Mouse (Mus musculus) spleen, adult 2 months (tissue): Measurements from ENCODE around the gene Bub1.

Source experiments
- CTCF ChIP-seq: fragments of 200-500 bp; IDR thresholded peaks from 2 replicates; pipeline ENCODE4 v1.5.1; 2011; ENCODE audit warnings: mild to moderate bottlenecking, inconsistent platforms; ENCODE audit not compliant: insufficient read depth, insufficient read length, insufficient replicate concordance; ENCODE audit errors: extremely low read depth
- POLR2A ChIP-seq: fragments of 200-500 bp; IDR thresholded peaks from 2 replicates; pipeline ENCODE4 v1.6.1; 2011; ENCODE audit warnings: low read depth, low read length, inconsistent platforms

DNA sequence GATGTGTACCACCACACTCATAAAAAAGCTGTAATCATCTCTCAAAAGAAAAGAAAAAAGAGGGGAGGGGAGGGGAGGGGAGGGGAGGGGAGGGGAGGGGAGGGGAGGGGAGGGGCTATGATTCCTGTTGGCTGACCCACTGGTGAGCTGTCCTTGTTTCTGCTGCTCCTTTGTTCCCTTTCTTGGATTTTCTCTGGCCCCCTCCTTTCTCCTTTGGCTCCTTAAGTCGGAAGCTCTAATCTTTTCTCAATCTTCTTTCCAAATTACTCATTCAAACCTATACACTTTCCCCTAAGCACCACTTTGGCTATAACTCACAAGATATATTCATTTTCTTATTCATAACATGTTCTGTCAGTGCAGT lies 57.1 kb downstream of the Bub1 start:
- TF ChIP-seq CTCF = no peak
- no peak for TF ChIP-seq POLR2A
